Mouse (Mus musculus) CH12.LX (cell line): ENCODE measurements around the gene Gm43552.

Experiments
- CTCF ChIP-seq, 2 experiments: IDR thresholded peaks in 1 of 2; conservative IDR thresholded peaks in 1 of 2; 2 replicates each; pipeline ENCODE4 v1.5.1; 2011 to 2012; ENCODE audit warnings: low read depth in 2 of 2, low read length in 2 of 2, improper control_type of control experiment in 1 of 2, inconsistent platforms in 1 of 2, mild to moderate bottlenecking in 1 of 2, moderate library complexity in 1 of 2
- IRF4 ChIP-seq: IDR thresholded peaks from 2 replicates; pipeline ENCODE4 v1.6.1; 2014; ENCODE audit warnings: low read depth, mild to moderate bottlenecking, inconsistent platforms, low read length, improper control_type of control experiment
- JUND ChIP-seq: conservative IDR thresholded peaks from 2 replicates; pipeline ENCODE4 v1.6.1; 2011; ENCODE audit warnings: low read depth, low read length, improper control_type of control experiment
- MAX ChIP-seq: IDR thresholded peaks from 2 replicates; pipeline ENCODE4 v1.6.1; 2011; ENCODE audit warnings: low read length, improper control_type of control experiment
- MAZ ChIP-seq: IDR thresholded peaks from 2 replicates; pipeline ENCODE4 v1.6.1; 2012; ENCODE audit warnings: low read depth, mild to moderate bottlenecking, inconsistent platforms, low read length, improper control_type of control experiment, moderate library complexity
- POLR2A ChIP-seq: IDR thresholded peaks from 2 replicates; pipeline ENCODE4 v1.6.1; 2011; ENCODE audit warnings: low read depth, mild to moderate bottlenecking, improper control_type of control experiment, low read length
- ZKSCAN1 ChIP-seq: IDR thresholded peaks from 2 replicates; pipeline ENCODE4 v1.6.1; 2012; ENCODE audit warnings: low read depth, inconsistent platforms, low read length, improper control_type of control experiment, borderline replicate concordance

- TF ChIP-seq IRF4 (no peak), MAX (no peak), CTCF (conservative IDR thresholded peaks at IDR 0.05 in 1 of 2, IDR thresholded peaks at IDR 0.05 in 1 of 2; ENCODE audit: low read depth in 2 of 2, low read length in 2 of 2) (no peak), JUND (no peak), MAZ (no peak), POLR2A (no peak), ZKSCAN1 (no peak)
Measured at GRCm38 (mm10) chr5:65457086-65457827, 35.4 kb downstream of the Gm43552 start.
